Mouse (Mus musculus): ENCODE results near the gene Zfp3. TPM values are rescaled to one million over a fixed set of nuclear protein-coding genes. Genes with fewer than 3 reads are reported as not detected.

The Zfp3 gene
- 2.2 and 2.8 TPM in 2 replicates for polyA plus RNA-seq (2015; fragmentation: Nextera tagmentation; extraction: Ambion mirVana)

GRCm38 (mm10) chr11:70763936-70764808 is at the start of gene Zfp3:
TSS of gene Zfp3 (plus strand) at chr11:70764209.

DNA sequence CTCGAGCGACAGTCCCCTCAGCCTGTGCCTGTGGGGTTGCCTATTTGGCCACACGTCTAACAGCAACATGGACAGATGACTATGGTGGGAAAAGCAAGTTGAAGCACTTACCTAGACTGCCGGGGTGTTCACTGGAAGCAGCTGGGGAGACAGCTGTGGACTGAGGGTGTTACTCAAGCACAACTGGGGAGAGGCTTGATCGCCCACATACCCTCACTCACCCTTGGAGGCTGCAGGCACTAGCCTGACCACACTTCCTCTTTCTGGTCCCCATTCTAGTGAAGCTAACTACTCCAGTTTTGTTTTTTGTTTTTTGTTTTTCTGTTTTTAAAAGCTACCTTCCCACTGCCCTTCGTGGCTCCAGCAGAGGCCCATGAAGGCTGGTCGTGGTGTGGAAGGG is 48.4 kb downstream of the Zfp3 start, which contains the start of gene Scimp:
Gene Scimp (minus strand): TSS at position 222 of the 400 bp plus-strand sequence.

Other genes starting within 250 kb of the Zfp3 start
- gene Vmo1, start 249.6 kb upstream of the Zfp3 start, polyA plus RNA-seq (2015; fragmentation: Nextera tagmentation; extraction: Ambion mirVana), result 0.25 and 0.34 TPM in 2 replicates
- 0.24 and 0.28 TPM in 2 replicates for gene Gltpd2, start 245.0 kb upstream of the Zfp3 start, polyA plus RNA-seq (2015; fragmentation: Nextera tagmentation; extraction: Ambion mirVana)
- gene Psmb6, start 238.8 kb upstream of the Zfp3 start, polyA plus RNA-seq (2015; fragmentation: Nextera tagmentation; extraction: Ambion mirVana), result 345 and 353 TPM in 2 replicates
- not detected in 2 replicates for gene Gm40193, start 231.3 kb upstream of the Zfp3 start, polyA plus RNA-seq (2015; fragmentation: Nextera tagmentation; extraction: Ambion mirVana)
- 2.2 and 3.2 TPM in 2 replicates for gene Pld2, start 224.1 kb upstream of the Zfp3 start, polyA plus RNA-seq (2015; fragmentation: Nextera tagmentation; extraction: Ambion mirVana)
- gene Mink1, start 201.3 kb upstream of the Zfp3 start, polyA plus RNA-seq (2015; fragmentation: Nextera tagmentation; extraction: Ambion mirVana), result 2.9 and 3.9 TPM in 2 replicates
- not detected in 2 replicates for gene 4930544D05Rik, start 148.4 kb upstream of the Zfp3 start, polyA plus RNA-seq (2015; fragmentation: Nextera tagmentation; extraction: Ambion mirVana)
- gene Chrne, start 145.0 kb upstream of the Zfp3 start, polyA plus RNA-seq (2015; fragmentation: Nextera tagmentation; extraction: Ambion mirVana), result 0.11 TPM in 1 of 2 replicates, not detected in the other
- gene Gp1ba, start 125.1 kb upstream of the Zfp3 start, polyA plus RNA-seq (2015; fragmentation: Nextera tagmentation; extraction: Ambion mirVana), result 1.7 and 2.1 TPM in 2 replicates
- 104 and 120 TPM in 2 replicates for gene Rnf167, start 117.0 kb upstream of the Zfp3 start, polyA plus RNA-seq (2015; fragmentation: Nextera tagmentation; extraction: Ambion mirVana)
- 67.1 and 73.0 TPM in 2 replicates for gene Slc25a11, start 116.7 kb upstream of the Zfp3 start, polyA plus RNA-seq (2015; fragmentation: Nextera tagmentation; extraction: Ambion mirVana)
- gene Pfn1, start 109.6 kb upstream of the Zfp3 start, polyA plus RNA-seq (2015; fragmentation: Nextera tagmentation; extraction: Ambion mirVana), result 1,259 and 1,332 TPM in 2 replicates
- 5.8 and 7.9 TPM in 2 replicates for gene Eno3, start 107.0 kb upstream of the Zfp3 start, polyA plus RNA-seq (2015; fragmentation: Nextera tagmentation; extraction: Ambion mirVana)
- gene Spag7, start 94.8 kb upstream of the Zfp3 start, polyA plus RNA-seq (2015; fragmentation: Nextera tagmentation; extraction: Ambion mirVana), result 56.2 and 64.6 TPM in 2 replicates
- 5.4 and 6.6 TPM in 2 replicates for gene Camta2, start 76.1 kb upstream of the Zfp3 start, polyA plus RNA-seq (2015; fragmentation: Nextera tagmentation; extraction: Ambion mirVana)
- gene Inca1, start 64.1 kb upstream of the Zfp3 start, polyA plus RNA-seq (2015; fragmentation: Nextera tagmentation; extraction: Ambion mirVana), result 0.68 and 0.70 TPM in 2 replicates
- 1.3 and 1.6 TPM in 2 replicates for gene Kif1c, start 63.7 kb upstream of the Zfp3 start, polyA plus RNA-seq (2015; fragmentation: Nextera tagmentation; extraction: Ambion mirVana)
- 0.52 and 1.1 TPM in 2 replicates for gene Scimp, start 48.4 kb downstream of the Zfp3 start, polyA plus RNA-seq (2015; fragmentation: Nextera tagmentation; extraction: Ambion mirVana)
- 19.5 and 21.2 TPM in 2 replicates for gene Rabep1, start 80.6 kb downstream of the Zfp3 start, polyA plus RNA-seq (2015; fragmentation: Nextera tagmentation; extraction: Ambion mirVana)
- gene Nup88, start 205.8 kb downstream of the Zfp3 start, polyA plus RNA-seq (2015; fragmentation: Nextera tagmentation; extraction: Ambion mirVana), result 61.6 and 62.9 TPM in 2 replicates
- 133 and 138 TPM in 2 replicates for gene Rpain, start 206.0 kb downstream of the Zfp3 start, polyA plus RNA-seq (2015; fragmentation: Nextera tagmentation; extraction: Ambion mirVana)
- 226 and 246 TPM in 2 replicates for gene C1qbp, start 218.8 kb downstream of the Zfp3 start, polyA plus RNA-seq (2015; fragmentation: Nextera tagmentation; extraction: Ambion mirVana)
- gene Dhx33, start 240.2 kb downstream of the Zfp3 start, polyA plus RNA-seq (2015; fragmentation: Nextera tagmentation; extraction: Ambion mirVana), result 6.7 and 6.9 TPM in 2 replicates